Mouse (Mus musculus) megakaryocyte, embryonic 14.5 days (primary cell): Measurements from ENCODE around the gene Bmt2. TPM values are rescaled to one million over a fixed set of nuclear protein-coding genes. Genes with fewer than 3 reads are reported as not detected.
A peak's percentile ranks its signal among the peaks of the same experiment; 100 is the strongest.

Experiments used
- H3K27me3 ChIP-seq: replicated peaks from 2 replicates; pipeline ENCODE3; 2012; ENCODE audit warnings: inconsistent platforms
- H3K36me3 ChIP-seq: replicated peaks from 2 replicates; pipeline ENCODE3; 2012; ENCODE audit warnings: low read length, inconsistent platforms, mixed read lengths
- H3K4me1 ChIP-seq: 2 replicates; pipeline ENCODE4 v1.6.1; 2012; ENCODE audit warnings: inconsistent platforms
- H3K4me3 ChIP-seq: replicated peaks from 2 replicates; pipeline ENCODE3; 2012; ENCODE audit warnings: moderate library complexity, mild to moderate bottlenecking, inconsistent platforms
- H3K9me3 ChIP-seq: 2 replicates; pipeline ENCODE4 v1.6.1; 2012; ENCODE audit warnings: inconsistent platforms
- FLI1 ChIP-seq: IDR thresholded peaks from 2 replicates; pipeline ENCODE4 v1.6.1; 2012; ENCODE audit warnings: low read length, inconsistent platforms, mixed read lengths
- GATA1 ChIP-seq: IDR thresholded peaks from 3 replicates; pipeline ENCODE4 v1.6.1; 2012; ENCODE audit warnings: mixed read lengths, low read length, inconsistent platforms, borderline replicate concordance
- polyA plus RNA-seq: library from polyadenylated mRNA; stranded (reverse); fragments of >175 nt; gene quantifications from 2 replicates; pipeline ENCODE4 v1.2.3, GENCODE M21; 2012; ENCODE audit warnings: low replicate concordance; ENCODE audit not compliant: insufficient read depth

Bmt2 gene
- polyA plus RNA-seq, 1 experiment, result 1.8 TPM

- Histone ChIP-seq H3K9me3 (no peaks in the 10 kb centered on the region), H3K4me1 (peaks cover 74% of the 10 kb centered on the region), H3K36me3 (peaks cover 43% of the 10 kb centered on the region), H3K27me3 (no peaks in the 10 kb centered on the region), H3K4me3 (no peak overlapping the region)
- TF ChIP-seq GATA1, result no peak
- no peak for TF ChIP-seq FLI1
These were observed 74.6 kb downstream of the Bmt2 start for GRCm38 (mm10) chr6:13603134-13603533.

DNA sequence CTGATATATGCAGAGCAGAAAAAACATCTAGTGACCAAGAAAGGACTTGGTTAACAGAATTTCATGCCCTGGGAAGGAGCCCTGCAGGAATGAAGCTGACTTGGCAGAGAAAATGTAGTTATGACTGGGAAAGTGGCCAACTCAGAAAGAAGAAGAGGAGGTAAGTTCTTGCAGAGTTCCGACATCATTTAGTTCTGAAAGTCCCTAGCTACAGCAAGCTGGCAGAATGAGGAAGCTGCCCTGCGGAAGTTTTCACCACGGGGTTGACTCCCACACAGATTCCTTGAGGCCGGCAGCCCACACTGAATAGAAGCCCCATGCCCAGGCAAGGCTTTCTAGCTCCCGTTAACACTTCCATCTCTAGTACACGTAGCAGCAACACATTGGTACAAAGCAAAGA, 76.2 kb downstream of the Bmt2 start:
- H3K27me3 ChIP-seq, result no peaks in the 10 kb centered on the region
- TF ChIP-seq FLI1 (no peak), GATA1 (no peak)
- no peaks in the 10 kb centered on the region for H3K9me3 ChIP-seq
- peak overlapping the region; percentile 85 for H3K4me3 ChIP-seq
- peaks cover 52% of the 10 kb centered on the region for H3K36me3 ChIP-seq
- H3K4me1 ChIP-seq, result peaks cover 81% of the 10 kb centered on the region

- H3K4me1 ChIP-seq, result peaks cover 57% of the 10 kb centered on the region
- H3K4me3 ChIP-seq, result peak overlapping the region; percentile 65
- no peak for TF ChIP-seq GATA1
- TF ChIP-seq FLI1, result no peak
- peaks cover 55% of the 10 kb centered on the region for H3K36me3 ChIP-seq
- H3K9me3 ChIP-seq, result no peaks in the 10 kb centered on the region
- H3K27me3 ChIP-seq, result no peaks in the 10 kb centered on the region
These were observed 79.4 kb downstream of the Bmt2 start for GRCm38 (mm10) chr6:13598239-13598923.

DNA sequence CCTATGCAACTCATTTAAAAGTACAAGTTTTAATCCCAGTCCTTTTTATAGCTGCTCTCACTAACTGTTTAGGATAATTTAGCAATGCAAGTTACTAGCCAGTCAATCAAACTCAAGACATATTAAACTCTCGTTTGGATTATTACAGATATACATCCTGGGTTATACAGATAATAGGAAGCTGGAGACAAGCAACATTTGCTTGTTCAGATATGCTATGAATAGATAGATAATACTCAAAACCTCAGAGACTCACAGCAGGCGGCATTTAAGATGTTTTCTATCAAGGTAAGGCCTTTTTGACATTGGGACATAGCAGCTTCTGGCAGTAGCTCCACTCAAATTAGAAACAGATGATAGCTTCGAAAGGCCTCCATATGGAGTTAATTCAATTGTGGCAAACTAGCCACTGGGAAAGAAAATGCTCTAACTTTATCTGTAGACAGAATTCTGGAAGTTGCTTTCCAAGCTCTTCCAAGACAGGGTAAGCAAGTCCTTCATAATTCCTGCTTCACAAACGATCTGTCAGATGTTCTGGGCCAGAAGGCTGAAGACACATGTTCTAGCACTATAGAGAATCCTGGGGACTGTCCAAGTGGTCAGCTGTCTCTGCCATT, 84.9 kb downstream of the Bmt2 start:
- TF ChIP-seq FLI1 (no peak), GATA1 (no peak)
- H3K4me1 ChIP-seq, result peaks cover 29% of the 10 kb centered on the region
- peaks cover 79% of the 10 kb centered on the region for H3K36me3 ChIP-seq
- no peaks in the 10 kb centered on the region for H3K27me3 ChIP-seq
- no peaks in the 10 kb centered on the region for H3K9me3 ChIP-seq
- H3K4me3 ChIP-seq, result no peak overlapping the region

GRCm38 (mm10) chr6:13586560-13586959, 91.2 kb downstream of the Bmt2 start:
- H3K4me3 ChIP-seq, result no peak overlapping the region
- H3K27me3 ChIP-seq, result no peaks in the 10 kb centered on the region
- H3K4me1 ChIP-seq, result peaks cover 47% of the 10 kb centered on the region
- TF ChIP-seq FLI1 (no peak), GATA1 (no peak)
- H3K9me3 ChIP-seq, result no peaks in the 10 kb centered on the region
- H3K36me3 ChIP-seq, result peaks cover 83% of the 10 kb centered on the region

- Histone ChIP-seq H3K27me3 (no peaks in the 10 kb centered on the region), H3K4me1 (peaks cover 47% of the 10 kb centered on the region), H3K36me3 (peaks cover 83% of the 10 kb centered on the region), H3K9me3 (no peaks in the 10 kb centered on the region), H3K4me3 (no peak overlapping the region)
- no peak for TF ChIP-seq FLI1
These were observed 91.6 kb downstream of the Bmt2 start for GRCm38 (mm10) chr6:13586154-13586553.

- TF ChIP-seq GATA1, result no peak
- TF ChIP-seq FLI1, result no peak
- H3K4me1 ChIP-seq, result peaks cover 41% of the 10 kb centered on the region
- peaks cover 81% of the 10 kb centered on the region for H3K36me3 ChIP-seq
- no peaks in the 10 kb centered on the region for H3K27me3 ChIP-seq
- no peak overlapping the region for H3K4me3 ChIP-seq
- H3K9me3 ChIP-seq, result no peaks in the 10 kb centered on the region
These were observed 93.0 kb downstream of the Bmt2 start for GRCm38 (mm10) chr6:13584788-13585187.

GRCm38 (mm10) chr6:13582075-13582474, 95.7 kb downstream of the Bmt2 start:
- H3K4me1 ChIP-seq, result peaks cover 25% of the 10 kb centered on the region
- TF ChIP-seq FLI1, result no peak
- TF ChIP-seq GATA1, result no peak
- no peak overlapping the region for H3K4me3 ChIP-seq
- H3K9me3 ChIP-seq, result no peaks in the 10 kb centered on the region
- no peaks in the 10 kb centered on the region for H3K27me3 ChIP-seq
- peaks cover 85% of the 10 kb centered on the region for H3K36me3 ChIP-seq

Other genes with a start within 250 kb of the Bmt2 start
- gene Tmem168, start 69.9 kb downstream of the Bmt2 start, polyA plus RNA-seq, result 3.4 TPM in 1 of 2 replicates, not detected in the other
- gene Gpr85, start 162.0 kb upstream of the Bmt2 start, polyA plus RNA-seq, result not detected in 2 replicates
- gene 2610001J05Rik, start 193.6 kb upstream of the Bmt2 start, polyA plus RNA-seq, result 41.8 TPM in 1 of 2 replicates, not detected in the other